Mouse (Mus musculus) embryonic fibroblast, embryonic 13.5 days (primary cell): ENCODE measurements around the gene Cuta.

Experiments
- CTCF ChIP-seq: IDR thresholded peaks from 2 replicates; pipeline ENCODE4 v1.5.1; 2011; ENCODE audit warnings: mild to moderate bottlenecking, control low read depth, low read length, moderate library complexity, borderline replicate concordance; ENCODE audit not compliant: insufficient read depth
- POLR2A ChIP-seq: IDR thresholded peaks from 2 replicates; pipeline ENCODE4 v1.6.1; 2011; ENCODE audit warnings: low read depth, mild to moderate bottlenecking, control low read depth, low read length, moderate library complexity

DNA sequence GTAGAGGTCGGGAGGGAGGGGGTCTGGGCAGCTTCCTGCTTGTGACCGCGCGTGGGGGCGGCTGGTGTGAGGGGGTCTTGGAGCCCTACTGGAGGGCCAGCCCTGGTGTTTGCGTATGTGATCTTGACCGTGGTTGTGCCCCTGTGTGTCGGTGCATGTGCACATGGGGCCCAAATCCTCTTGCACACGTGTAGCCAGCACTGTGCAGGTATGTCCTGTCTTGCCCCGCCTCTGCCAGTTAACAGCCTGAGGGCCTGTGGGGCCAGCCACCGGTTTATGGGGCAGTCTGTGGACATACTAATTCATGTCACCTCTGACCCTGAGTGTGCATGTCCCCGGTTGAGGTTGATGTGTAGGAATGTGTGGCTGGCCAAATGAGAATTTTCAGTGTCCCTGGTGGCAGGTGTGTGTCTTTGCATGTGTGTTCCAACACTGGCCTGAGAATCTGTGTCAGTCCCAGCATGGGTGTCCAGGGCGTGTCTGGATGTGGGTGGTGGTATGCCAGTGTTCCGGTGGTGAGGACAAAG, 9.7 kb upstream of the Cuta start:
- TF ChIP-seq CTCF, result no peak
- TF ChIP-seq POLR2A, result no peak
